Mouse (Mus musculus): ENCODE data around the gene Gm5089. TPM values are rescaled to one million over a fixed set of nuclear protein-coding genes. Genes with fewer than 3 reads are reported as not detected.
"Not testable (repeated sequence)": the region's sequence is repeated elsewhere in the genome, so short reads cannot be mapped to it uniquely, and the experiment has no call there.

Gm5089 gene
- polyA plus RNA-seq, 1 experiment: not detected

GRCm38 (mm10) chr14:122464763-122465741 lies 14.1 kb upstream of the Gm5089 start, which contains the start of gene Zic5:
Gene Zic5 (minus strand): TSS chr14:122465677.
- Histone ChIP-seq H3ac (ENCODE audit: control insufficient read depth, insufficient read length) (peak within 1 kb of the TSS; percentile 58), H3K36me3 (ENCODE audit: control insufficient read depth, insufficient read depth) (no peaks in the 10 kb centered on the region), H3K27me3 (ENCODE audit: control insufficient read depth, insufficient read depth, insufficient read length) (peaks cover 19% of the 10 kb centered on the region), H3K4me2 (ENCODE audit: low read depth) (peak within 1 kb of the TSS; percentile 64), H3K4me3 (peak within 1 kb of the TSS; percentile 24), H3K79me2 (ENCODE audit: control insufficient read depth, insufficient read depth) (no peaks in the 10 kb centered on the region)
- TF ChIP-seq CEBPB (IDR thresholded peaks at IDR 0.05; ENCODE audit: insufficient read depth, poor library complexity, severe bottlenecking): no peak
- TF ChIP-seq POLR2AphosphoS2 (IDR thresholded peaks at IDR 0.05; ENCODE audit: insufficient read length, low read depth): no peak
- TF ChIP-seq E2F4 (IDR thresholded peaks at IDR 0.05; ENCODE audit: insufficient read depth): peak; percentile 53
- TF ChIP-seq SRF (IDR thresholded peaks at IDR 0.05; ENCODE audit: control insufficient read depth, insufficient read length, low read depth): no peak
- TF ChIP-seq REST (IDR thresholded peaks at IDR 0.05; ENCODE audit: insufficient read depth, insufficient read length): no peak
- TF ChIP-seq POLR2A (IDR thresholded peaks at IDR 0.05; ENCODE audit: insufficient read length, low read depth): peak; percentile 22
- TF ChIP-seq MAX (IDR thresholded peaks at IDR 0.05; ENCODE audit: low read depth): no peak

DNA sequence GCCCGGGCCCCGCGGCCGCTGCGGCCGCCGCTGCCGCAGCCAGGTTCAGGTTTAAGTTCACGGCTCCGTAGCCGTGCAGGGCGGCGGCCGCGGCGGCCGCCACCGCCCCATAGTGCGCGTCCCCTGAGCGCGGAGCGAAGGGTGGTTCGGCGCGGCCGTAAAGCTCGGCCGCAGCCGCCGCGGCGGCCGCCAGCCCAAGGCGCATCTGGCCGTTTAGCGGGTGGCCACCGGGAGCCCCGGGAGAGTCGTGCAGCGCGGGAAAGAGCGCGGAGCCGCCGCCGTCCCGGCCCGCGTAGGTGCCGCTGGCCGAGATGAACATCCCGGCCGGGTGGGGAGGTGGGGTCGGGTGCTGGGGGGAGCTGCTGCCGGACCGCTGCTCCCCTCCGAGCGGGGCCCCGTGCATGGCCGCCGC lies 13.4 kb upstream of the Gm5089 start:
- Histone ChIP-seq H3K27me3 (ENCODE audit: control insufficient read depth, insufficient read depth, insufficient read length) (peaks cover 17% of the 10 kb centered on the region), H3ac (ENCODE audit: control insufficient read depth, insufficient read length) (peak overlapping the region; percentile 58), H3K4me3 (peak overlapping the region; percentile 24), H3K36me3 (ENCODE audit: control insufficient read depth, insufficient read depth) (no peaks in the 10 kb centered on the region), H3K4me2 (ENCODE audit: low read depth) (no peak overlapping the region), H3K79me2 (ENCODE audit: control insufficient read depth, insufficient read depth) (no peaks in the 10 kb centered on the region)
- TF ChIP-seq TCF12 (IDR thresholded peaks at IDR 0.05; ENCODE audit: insufficient read depth, poor library complexity, severe bottlenecking): no peak
- TF ChIP-seq USF1 (IDR thresholded peaks at IDR 0.05; ENCODE audit: low read depth): no peak

DNA sequence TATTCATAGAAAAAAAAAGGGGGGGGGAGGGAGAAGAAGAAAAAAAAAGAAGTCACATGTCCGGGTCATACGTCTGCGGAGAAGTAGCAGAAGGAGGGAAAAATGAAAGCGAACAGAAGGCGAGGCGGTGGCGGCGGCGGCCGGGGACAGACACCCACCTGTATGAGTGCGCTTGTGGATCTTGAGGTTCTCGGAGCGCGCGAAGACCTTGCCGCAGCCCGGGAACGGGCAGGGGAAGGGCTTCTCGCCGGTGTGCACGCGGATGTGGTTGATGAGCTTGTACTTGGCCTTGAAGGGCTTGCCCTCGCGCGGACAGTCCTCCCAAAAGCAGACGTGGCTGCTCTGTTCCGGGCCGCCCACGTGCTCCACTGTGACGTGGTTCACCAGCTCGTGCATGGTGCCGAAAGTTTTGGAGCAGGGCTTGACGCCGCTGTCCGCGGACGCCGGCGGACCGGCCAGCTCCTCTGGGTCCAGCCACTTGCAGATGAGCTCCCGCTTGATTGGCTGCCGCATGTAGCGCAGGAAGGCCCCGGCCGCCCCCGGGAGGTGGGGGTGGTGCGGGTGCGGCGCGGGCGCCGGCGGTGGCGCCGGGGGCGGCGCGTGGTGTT lies 12.9 kb upstream of the Gm5089 start:
- Histone ChIP-seq H3ac (ENCODE audit: control insufficient read depth, insufficient read length) (peak overlapping the region; percentile 58), H3K4me2 (ENCODE audit: low read depth) (peak overlapping the region; percentile 12), H3K27me3 (ENCODE audit: control insufficient read depth, insufficient read depth, insufficient read length) (peaks cover 13% of the 10 kb centered on the region), H3K4me3 (peak overlapping the region; percentile 24)
- peak; percentile 24 for TF ChIP-seq POLR2A (IDR thresholded peaks at IDR 0.05; ENCODE audit: insufficient read length, low read depth)
- not testable (repeated sequence) for H3K36me3 ChIP-seq (ENCODE audit: control insufficient read depth, insufficient read depth); H3K79me2 ChIP-seq (ENCODE audit: control insufficient read depth, insufficient read depth)

DNA sequence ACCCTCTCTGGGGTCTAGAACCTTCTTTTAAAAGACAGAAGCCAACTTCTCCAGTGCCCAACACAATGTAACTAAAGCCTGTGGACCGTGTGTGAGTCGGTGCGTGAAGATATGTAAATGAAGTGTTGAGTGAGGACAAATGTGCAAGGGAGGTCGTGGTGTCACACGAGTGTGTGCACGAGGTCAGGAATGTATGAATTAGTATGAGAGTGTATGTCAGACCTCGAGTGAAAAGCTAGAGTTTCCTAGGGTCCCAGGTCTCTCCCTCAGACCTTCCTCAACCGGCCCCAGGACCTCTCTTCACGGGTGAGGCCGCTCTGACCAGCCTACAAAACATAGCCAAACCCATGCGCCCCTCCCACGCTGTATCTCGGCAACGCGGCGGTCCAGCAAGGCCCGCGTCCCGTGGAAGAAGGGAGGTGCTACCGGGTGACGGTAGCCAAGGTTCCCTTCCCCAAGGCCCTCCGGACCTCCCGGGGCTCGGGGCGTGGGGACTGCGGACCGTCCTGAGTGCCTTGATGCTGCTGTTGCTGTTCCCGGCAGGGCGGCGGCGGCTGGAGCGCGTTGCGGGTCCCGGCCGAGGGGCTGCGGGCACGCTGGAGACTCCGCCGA lies 12.3 kb upstream of the Gm5089 start:
- Histone ChIP-seq H3K4me3 (peak overlapping the region; percentile 24), H3K27me3 (ENCODE audit: control insufficient read depth, insufficient read depth, insufficient read length) (peaks cover 6% of the 10 kb centered on the region), H3K36me3 (ENCODE audit: control insufficient read depth, insufficient read depth) (no peaks in the 10 kb centered on the region), H3ac (ENCODE audit: control insufficient read depth, insufficient read length) (no peak overlapping the region), H3K79me2 (ENCODE audit: control insufficient read depth, insufficient read depth) (no peaks in the 10 kb centered on the region), H3K4me2 (ENCODE audit: low read depth) (no peak overlapping the region)
- TF ChIP-seq E2F4 (IDR thresholded peaks at IDR 0.05; ENCODE audit: insufficient read depth) (no peak), TCF12 (IDR thresholded peaks at IDR 0.05; ENCODE audit: insufficient read depth, poor library complexity, severe bottlenecking) (no peak), USF1 (IDR thresholded peaks at IDR 0.05; ENCODE audit: low read depth) (no peak), TCF3 (IDR thresholded peaks at IDR 0.05; ENCODE audit: insufficient read length, low read depth) (no peak), POLR2AphosphoS2 (IDR thresholded peaks at IDR 0.05; ENCODE audit: insufficient read length, low read depth) (no peak), SRF (IDR thresholded peaks at IDR 0.05; ENCODE audit: control insufficient read depth, insufficient read length, low read depth) (no peak)

- Histone ChIP-seq H3K27me3 (ENCODE audit: control insufficient read depth, insufficient read depth, insufficient read length) (peaks cover 5% of the 10 kb centered on the region), H3ac (ENCODE audit: control insufficient read depth, insufficient read length) (no peak overlapping the region), H3K79me2 (ENCODE audit: control insufficient read depth, insufficient read depth) (no peaks in the 10 kb centered on the region), H3K36me3 (ENCODE audit: control insufficient read depth, insufficient read depth) (no peaks in the 10 kb centered on the region), H3K4me2 (ENCODE audit: low read depth) (no peak overlapping the region), H3K4me3 (peak overlapping the region; percentile 24)
- TF ChIP-seq POLR2A (IDR thresholded peaks at IDR 0.05; ENCODE audit: insufficient read length, low read depth) (no peak), SRF (IDR thresholded peaks at IDR 0.05; ENCODE audit: control insufficient read depth, insufficient read length, low read depth) (no peak), MYOD1 (IDR thresholded peaks at IDR 0.05; ENCODE audit: control insufficient read depth in 1 of 3, insufficient read length in 2 of 3, low read depth in 2 of 3) (no peak), CEBPB (IDR thresholded peaks at IDR 0.05; ENCODE audit: insufficient read depth, poor library complexity, severe bottlenecking) (no peak), REST (IDR thresholded peaks at IDR 0.05; ENCODE audit: insufficient read depth, insufficient read length) (no peak), TCF3 (IDR thresholded peaks at IDR 0.05; ENCODE audit: insufficient read length, low read depth) (no peak)
Measured at GRCm38 (mm10) chr14:122462689-122463079, 11.8 kb upstream of the Gm5089 start.
